Mouse (Mus musculus): ENCODE data around the gene D17H6S53E. TPM values are rescaled to one million over a fixed set of nuclear protein-coding genes. Genes with fewer than 3 reads are reported as not detected.

Gene D17H6S53E
- total and polyA plus RNA-seq, 2 experiments from 2014 or later = 17.3 to 22.3 TPM

- Histone ChIP-seq H3K4me2 (ENCODE audit: low read depth, low read length) (no peak overlapping the region), H3K36me3 (replicated peaks; ENCODE audit: control insufficient read depth, insufficient read depth, low read length) (no peaks in the 10 kb centered on the region), H3K27me3 (ENCODE audit: control insufficient read depth, insufficient read depth, low read length) (no peaks in the 10 kb centered on the region), H3K9me3 (replicated peaks; ENCODE audit: control insufficient read depth, low read length) (no peaks in the 10 kb centered on the region), H3K4me1 (ENCODE audit: control insufficient read depth, insufficient read depth) (no peaks in the 10 kb centered on the region), H3K9ac (replicated peaks; ENCODE audit: low read depth, low read length) (no peak overlapping the region), H3K4me3 (ENCODE audit: low read depth, low read length) (no peak overlapping the region), H3K27ac (ENCODE audit: low read depth) (no peak overlapping the region)
- 59% methylated on average over 8 of the region's 8 CpGs for WGBS
- no peak for DNase-seq (ENCODE audit: low spot score)
- no peak for ATAC-seq (ENCODE audit: insufficient read depth, low read depth)
- TF ChIP-seq EP300 (IDR thresholded peaks at IDR 0.05; ENCODE audit: low read depth) = no peak
- no peak for TF ChIP-seq CTCF (IDR thresholded peaks at IDR 0.05; ENCODE audit: low read depth)
Measured at GRCm38 (mm10) chr17:35174201-35174977, 48.2 kb downstream of the D17H6S53E start.

- WGBS = 75% methylated on average over 6 of the region's 6 CpGs
Measured at GRCm38 (mm10) chr17:35175382-35175781, 49.2 kb downstream of the D17H6S53E start.

GRCm38 (mm10) chr17:35175968-35176367, 49.8 kb downstream of the D17H6S53E start, which contains the start of gene Aif1:
TSS of gene Aif1 (minus strand) at chr17:35176068.
- DNase-seq (ENCODE audit: low spot score) (no peak), ATAC-seq (ENCODE audit: insufficient read depth, low read depth) (no peak)
- TF ChIP-seq CTCF (IDR thresholded peaks at IDR 0.05; ENCODE audit: low read depth) (no peak), EP300 (IDR thresholded peaks at IDR 0.05; ENCODE audit: low read depth) (no peak)
- H3K4me2 ChIP-seq (ENCODE audit: low read depth, low read length) = no peak within 1 kb of the TSS
- no peaks in the 10 kb centered on the region for H3K9me3 ChIP-seq (replicated peaks; ENCODE audit: control insufficient read depth, low read length)
- H3K27me3 ChIP-seq (ENCODE audit: control insufficient read depth, insufficient read depth, low read length) = no peaks in the 10 kb centered on the region
- no peak within 1 kb of the TSS for H3K27ac ChIP-seq (ENCODE audit: low read depth)
- no peaks in the 10 kb centered on the region for H3K4me1 ChIP-seq (ENCODE audit: control insufficient read depth, insufficient read depth)
- no peak within 1 kb of the TSS for H3K9ac ChIP-seq (replicated peaks; ENCODE audit: low read depth, low read length)
- WGBS = 70% methylated on average over 2 of the region's 2 CpGs
- no peak within 1 kb of the TSS for H3K4me3 ChIP-seq (ENCODE audit: low read depth, low read length)
- no peaks in the 10 kb centered on the region for H3K36me3 ChIP-seq (replicated peaks; ENCODE audit: control insufficient read depth, insufficient read depth, low read length)

More at GRCm38 (mm10) chr17:35175382-35175781, 49.2 kb downstream of the D17H6S53E start:
- no peaks in the 10 kb centered on the region for H3K9me3 ChIP-seq (replicated peaks; ENCODE audit: control insufficient read depth, low read length)
- H3K36me3 ChIP-seq (replicated peaks; ENCODE audit: control insufficient read depth, insufficient read depth, low read length) = no peaks in the 10 kb centered on the region
- no peak overlapping the region for H3K27ac ChIP-seq (ENCODE audit: low read depth)
- H3K9ac ChIP-seq (replicated peaks; ENCODE audit: low read depth, low read length) = no peak overlapping the region
- no peak overlapping the region for H3K4me2 ChIP-seq (ENCODE audit: low read depth, low read length)
- ATAC-seq (ENCODE audit: insufficient read depth, low read depth) = no peak
- no peak for TF ChIP-seq EP300 (IDR thresholded peaks at IDR 0.05; ENCODE audit: low read depth)
- TF ChIP-seq CTCF (IDR thresholded peaks at IDR 0.05; ENCODE audit: low read depth) = no peak
- no peak overlapping the region for H3K4me3 ChIP-seq (ENCODE audit: low read depth, low read length)
- no peaks in the 10 kb centered on the region for H3K27me3 ChIP-seq (ENCODE audit: control insufficient read depth, insufficient read depth, low read length)
- no peak for DNase-seq (ENCODE audit: low spot score)
- H3K4me1 ChIP-seq (ENCODE audit: control insufficient read depth, insufficient read depth) = no peaks in the 10 kb centered on the region

Other genes starting within 250 kb of the D17H6S53E start
Only the 30 nearest of the 42 such genes appear.
- gene Lsm2, start 144.5 kb upstream of the D17H6S53E start, total RNA-seq (2014; rRNA removed; ENCODE audit: low replicate concordance) = 23.1 and 43.3 TPM in 2 replicates
- 63.5 and 64.2 TPM in 2 replicates for gene Lsm2, start 144.5 kb upstream of the D17H6S53E start, polyA plus RNA-seq (2015; fragmentation: Nextera tagmentation; extraction: Ambion mirVana)
- 61.5 and 92.0 TPM in 2 replicates for gene Vars, start 125.4 kb upstream of the D17H6S53E start, total RNA-seq (2014; rRNA removed; ENCODE audit: low replicate concordance)
- 20.4 and 21.7 TPM in 2 replicates for gene Vars, start 125.4 kb upstream of the D17H6S53E start, polyA plus RNA-seq (2015; fragmentation: Nextera tagmentation; extraction: Ambion mirVana)
- gene Vwa7, start 109.8 kb upstream of the D17H6S53E start, total RNA-seq (2014; rRNA removed; ENCODE audit: low replicate concordance) = 0.77 and 0.92 TPM in 2 replicates
- 0.43 and 0.63 TPM in 2 replicates for gene Vwa7, start 109.8 kb upstream of the D17H6S53E start, polyA plus RNA-seq (2015; fragmentation: Nextera tagmentation; extraction: Ambion mirVana)
- 2.1 and 9.6 TPM in 2 replicates for gene Sapcd1, start 98.4 kb upstream of the D17H6S53E start, total RNA-seq (2014; rRNA removed; ENCODE audit: low replicate concordance)
- 0.77 and 1.2 TPM in 2 replicates for gene Sapcd1, start 98.4 kb upstream of the D17H6S53E start, polyA plus RNA-seq (2015; fragmentation: Nextera tagmentation; extraction: Ambion mirVana)
- 1.2 and 5.0 TPM in 2 replicates for gene Msh5, start 79.6 kb upstream of the D17H6S53E start, total RNA-seq (2014; rRNA removed; ENCODE audit: low replicate concordance)
- 1.4 and 1.7 TPM in 2 replicates for gene Msh5, start 79.6 kb upstream of the D17H6S53E start, polyA plus RNA-seq (2015; fragmentation: Nextera tagmentation; extraction: Ambion mirVana)
- 194 and 223 TPM in 2 replicates for gene Clic1, start 76.4 kb upstream of the D17H6S53E start, total RNA-seq (2014; rRNA removed; ENCODE audit: low replicate concordance)
- gene Clic1, start 76.4 kb upstream of the D17H6S53E start, polyA plus RNA-seq (2015; fragmentation: Nextera tagmentation; extraction: Ambion mirVana) = 203 and 205 TPM in 2 replicates
- 97.1 and 114 TPM in 2 replicates for gene Ddah2, start 67.3 kb upstream of the D17H6S53E start, total RNA-seq (2014; rRNA removed; ENCODE audit: low replicate concordance)
- gene Ddah2, start 67.3 kb upstream of the D17H6S53E start, polyA plus RNA-seq (2015; fragmentation: Nextera tagmentation; extraction: Ambion mirVana) = 128 and 130 TPM in 2 replicates
- not detected in 2 replicates for gene Ly6g6c, start 61.0 kb upstream of the D17H6S53E start, total RNA-seq (2014; rRNA removed; ENCODE audit: low replicate concordance)
- not detected in 2 replicates for gene Ly6g6c, start 61.0 kb upstream of the D17H6S53E start, polyA plus RNA-seq (2015; fragmentation: Nextera tagmentation; extraction: Ambion mirVana)
- gene Mpig6b, start 60.2 kb upstream of the D17H6S53E start, total RNA-seq (2014; rRNA removed; ENCODE audit: low replicate concordance) = 0.15 TPM in 1 of 2 replicates, not detected in the other
- 0.15 and 0.16 TPM in 2 replicates for gene Mpig6b, start 60.2 kb upstream of the D17H6S53E start, polyA plus RNA-seq (2015; fragmentation: Nextera tagmentation; extraction: Ambion mirVana)
- 1.6 TPM in 1 of 2 replicates, not detected in the other for gene Ly6g6e, start 49.5 kb upstream of the D17H6S53E start, total RNA-seq (2014; rRNA removed; ENCODE audit: low replicate concordance)
- 0.22 and 0.32 TPM in 2 replicates for gene Ly6g6e, start 49.5 kb upstream of the D17H6S53E start, polyA plus RNA-seq (2015; fragmentation: Nextera tagmentation; extraction: Ambion mirVana)
- 3.8 TPM in 1 of 2 replicates, not detected in the other for gene Ly6g6d, start 48.3 kb upstream of the D17H6S53E start, total RNA-seq (2014; rRNA removed; ENCODE audit: low replicate concordance)
- gene Ly6g6d, start 48.3 kb upstream of the D17H6S53E start, polyA plus RNA-seq (2015; fragmentation: Nextera tagmentation; extraction: Ambion mirVana) = 3.0 and 3.3 TPM in 2 replicates
- gene Ly6g6f, start 40.8 kb upstream of the D17H6S53E start, total RNA-seq (2014; rRNA removed; ENCODE audit: low replicate concordance) = not detected in 2 replicates
- 0.10 TPM in 1 of 2 replicates, not detected in the other for gene Ly6g6f, start 40.8 kb upstream of the D17H6S53E start, polyA plus RNA-seq (2015; fragmentation: Nextera tagmentation; extraction: Ambion mirVana)
- gene Abhd16a, start 37.1 kb upstream of the D17H6S53E start, total RNA-seq (2014; rRNA removed; ENCODE audit: low replicate concordance) = 74.3 and 131 TPM in 2 replicates
- gene Abhd16a, start 37.1 kb upstream of the D17H6S53E start, polyA plus RNA-seq (2015; fragmentation: Nextera tagmentation; extraction: Ambion mirVana) = 73.2 and 74.1 TPM in 2 replicates
- gene Ly6g5c, start 18.1 kb upstream of the D17H6S53E start, total RNA-seq (2014; rRNA removed; ENCODE audit: low replicate concordance) = not detected in 2 replicates
- gene Ly6g5c, start 18.1 kb upstream of the D17H6S53E start, polyA plus RNA-seq (2015; fragmentation: Nextera tagmentation; extraction: Ambion mirVana) = 0.25 and 0.26 TPM in 2 replicates
- gene Ly6g5b, start 10.9 kb upstream of the D17H6S53E start, total RNA-seq (2014; rRNA removed; ENCODE audit: low replicate concordance) = 0.97 TPM in 1 of 2 replicates, not detected in the other
- 0.30 TPM in 1 of 2 replicates, not detected in the other for gene Ly6g5b, start 10.9 kb upstream of the D17H6S53E start, polyA plus RNA-seq (2015; fragmentation: Nextera tagmentation; extraction: Ambion mirVana)
- 4.2 and 24.1 TPM in 2 replicates for gene Gpank1, start 4.9 kb upstream of the D17H6S53E start, total RNA-seq (2014; rRNA removed; ENCODE audit: low replicate concordance)
- gene Gpank1, start 4.9 kb upstream of the D17H6S53E start, polyA plus RNA-seq (2015; fragmentation: Nextera tagmentation; extraction: Ambion mirVana) = 9.1 and 9.6 TPM in 2 replicates
- 239 and 244 TPM in 2 replicates for gene Csnk2b, start 4.3 kb upstream of the D17H6S53E start, total RNA-seq (2014; rRNA removed; ENCODE audit: low replicate concordance)
- gene Csnk2b, start 4.3 kb upstream of the D17H6S53E start, polyA plus RNA-seq (2015; fragmentation: Nextera tagmentation; extraction: Ambion mirVana) = 232 and 241 TPM in 2 replicates
- not detected in 2 replicates for gene Apom, start 5.7 kb downstream of the D17H6S53E start, total RNA-seq (2014; rRNA removed; ENCODE audit: low replicate concordance)
- gene Apom, start 5.7 kb downstream of the D17H6S53E start, polyA plus RNA-seq (2015; fragmentation: Nextera tagmentation; extraction: Ambion mirVana) = 0.11 TPM in 2 replicates
- gene Bag6, start 8.8 kb downstream of the D17H6S53E start, total RNA-seq (2014; rRNA removed; ENCODE audit: low replicate concordance) = 188 and 235 TPM in 2 replicates
- gene Bag6, start 8.8 kb downstream of the D17H6S53E start, polyA plus RNA-seq (2015; fragmentation: Nextera tagmentation; extraction: Ambion mirVana) = 35.6 and 37.7 TPM in 2 replicates
- gene Prrc2a, start 38.5 kb downstream of the D17H6S53E start, total RNA-seq (2014; rRNA removed; ENCODE audit: low replicate concordance) = 99.2 and 120 TPM in 2 replicates
- gene Prrc2a, start 38.5 kb downstream of the D17H6S53E start, polyA plus RNA-seq (2015; fragmentation: Nextera tagmentation; extraction: Ambion mirVana) = 56.6 and 60.7 TPM in 2 replicates
- 1.8 TPM in 1 of 2 replicates, not detected in the other for gene Aif1, start 49.7 kb downstream of the D17H6S53E start, total RNA-seq (2014; rRNA removed; ENCODE audit: low replicate concordance)
- gene Aif1, start 49.7 kb downstream of the D17H6S53E start, polyA plus RNA-seq (2015; fragmentation: Nextera tagmentation; extraction: Ambion mirVana) = 6.5 and 7.5 TPM in 2 replicates
- gene Lst1, start 62.1 kb downstream of the D17H6S53E start, total RNA-seq (2014; rRNA removed; ENCODE audit: low replicate concordance) = 6.6 and 52.7 TPM in 2 replicates
- gene Lst1, start 62.1 kb downstream of the D17H6S53E start, polyA plus RNA-seq (2015; fragmentation: Nextera tagmentation; extraction: Ambion mirVana) = 7.0 and 9.7 TPM in 2 replicates
- 0.27 and 1.0 TPM in 2 replicates for gene Ltb, start 68.1 kb downstream of the D17H6S53E start, total RNA-seq (2014; rRNA removed; ENCODE audit: low replicate concordance)
- 0.33 and 0.48 TPM in 2 replicates for gene Ltb, start 68.1 kb downstream of the D17H6S53E start, polyA plus RNA-seq (2015; fragmentation: Nextera tagmentation; extraction: Ambion mirVana)
- gene Tnf, start 75.6 kb downstream of the D17H6S53E start, total RNA-seq (2014; rRNA removed; ENCODE audit: low replicate concordance) = 0.53 TPM in 1 of 2 replicates, not detected in the other
- 0.12 and 0.21 TPM in 2 replicates for gene Tnf, start 75.6 kb downstream of the D17H6S53E start, polyA plus RNA-seq (2015; fragmentation: Nextera tagmentation; extraction: Ambion mirVana)
- gene Lta, start 79.0 kb downstream of the D17H6S53E start, total RNA-seq (2014; rRNA removed; ENCODE audit: low replicate concordance) = not detected in 2 replicates
- gene Lta, start 79.0 kb downstream of the D17H6S53E start, polyA plus RNA-seq (2015; fragmentation: Nextera tagmentation; extraction: Ambion mirVana) = not detected in 2 replicates
- 0.93 TPM in 1 of 2 replicates, not detected in the other for gene Gm16181, start 94.5 kb downstream of the D17H6S53E start, total RNA-seq (2014; rRNA removed; ENCODE audit: low replicate concordance)
- 0.81 and 0.87 TPM in 2 replicates for gene Gm16181, start 94.5 kb downstream of the D17H6S53E start, polyA plus RNA-seq (2015; fragmentation: Nextera tagmentation; extraction: Ambion mirVana)
- gene Atp6v1g2, start 107.3 kb downstream of the D17H6S53E start, total RNA-seq (2014; rRNA removed; ENCODE audit: low replicate concordance) = 3.2 and 3.7 TPM in 2 replicates
- gene Atp6v1g2, start 107.3 kb downstream of the D17H6S53E start, polyA plus RNA-seq (2015; fragmentation: Nextera tagmentation; extraction: Ambion mirVana) = 10.6 and 10.7 TPM in 2 replicates
- 14.3 and 33.4 TPM in 2 replicates for gene Nfkbil1, start 109.4 kb downstream of the D17H6S53E start, total RNA-seq (2014; rRNA removed; ENCODE audit: low replicate concordance)
- 6.7 and 7.0 TPM in 2 replicates for gene Nfkbil1, start 109.4 kb downstream of the D17H6S53E start, polyA plus RNA-seq (2015; fragmentation: Nextera tagmentation; extraction: Ambion mirVana)
- 148 and 162 TPM in 2 replicates for gene Ddx39b, start 115.4 kb downstream of the D17H6S53E start, total RNA-seq (2014; rRNA removed; ENCODE audit: low replicate concordance)
- gene Ddx39b, start 115.4 kb downstream of the D17H6S53E start, polyA plus RNA-seq (2015; fragmentation: Nextera tagmentation; extraction: Ambion mirVana) = 131 TPM in 2 replicates
- gene H2-D1, start 136.4 kb downstream of the D17H6S53E start, total RNA-seq (2014; rRNA removed; ENCODE audit: low replicate concordance) = 65.4 and 104 TPM in 2 replicates
- 105 and 113 TPM in 2 replicates for gene H2-D1, start 136.4 kb downstream of the D17H6S53E start, polyA plus RNA-seq (2015; fragmentation: Nextera tagmentation; extraction: Ambion mirVana)

Measured in heart, postnatal 0 days (tissue).